Mouse (Mus musculus) kidney, postnatal 25 days (tissue): ENCODE measurements around the gene Lss.

ENCODE experiments used
- DNase-seq, 2 experiments: peaks; one replicate each; pipeline ENCODE4 v3.0.0; 2021; ENCODE audit warnings: mixed read lengths in 2 of 2

Gene Lss

DNA sequence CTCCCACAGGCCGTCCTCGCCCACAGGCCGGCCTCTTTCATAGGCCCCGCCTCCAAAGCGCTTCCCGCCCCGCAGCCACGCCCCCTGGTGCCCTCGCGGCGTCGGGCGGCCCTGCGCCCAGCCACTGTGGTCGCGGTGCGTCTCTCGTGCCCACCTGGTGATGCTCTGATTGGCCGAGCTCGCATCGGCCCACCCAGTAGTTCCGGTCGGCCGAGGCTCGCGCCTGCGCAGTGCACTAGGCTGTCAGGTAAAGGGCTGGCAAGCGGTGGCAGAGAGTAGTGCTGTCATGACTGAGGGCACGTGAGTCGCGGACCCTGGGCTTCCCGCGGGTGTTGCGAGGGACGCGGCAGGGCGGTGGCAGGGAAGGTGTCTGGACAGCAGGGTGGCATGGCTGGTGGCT, at the start of gene Lss:
Gene Lss, plus strand, starts transcription at position 214 of the 400 bp plus-strand sequence.
- DNase-seq: peak; percentile 96 to 99

DNA sequence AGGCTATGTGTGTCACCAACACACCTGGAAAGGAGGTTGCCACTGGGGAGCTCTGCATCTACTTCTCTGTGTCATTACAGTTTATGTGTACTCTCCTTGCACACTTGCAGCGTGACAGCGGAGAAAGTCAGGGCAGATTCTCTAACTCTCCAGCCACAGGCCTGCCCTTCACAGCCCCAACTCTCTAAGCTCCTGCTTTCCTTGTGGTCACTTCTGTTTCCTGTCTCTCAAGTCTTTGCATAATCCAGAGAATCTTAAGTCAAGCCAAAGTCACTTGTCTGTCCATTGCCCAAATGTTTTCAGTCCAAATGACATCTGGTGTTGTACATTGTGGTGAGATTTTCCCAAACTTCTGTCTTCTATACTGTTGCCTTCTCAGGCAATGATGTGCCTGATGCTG, 45.1 kb upstream of the Lss start:
- DNase-seq: peak in 1 of 2 experiments; percentile 9

DNA sequence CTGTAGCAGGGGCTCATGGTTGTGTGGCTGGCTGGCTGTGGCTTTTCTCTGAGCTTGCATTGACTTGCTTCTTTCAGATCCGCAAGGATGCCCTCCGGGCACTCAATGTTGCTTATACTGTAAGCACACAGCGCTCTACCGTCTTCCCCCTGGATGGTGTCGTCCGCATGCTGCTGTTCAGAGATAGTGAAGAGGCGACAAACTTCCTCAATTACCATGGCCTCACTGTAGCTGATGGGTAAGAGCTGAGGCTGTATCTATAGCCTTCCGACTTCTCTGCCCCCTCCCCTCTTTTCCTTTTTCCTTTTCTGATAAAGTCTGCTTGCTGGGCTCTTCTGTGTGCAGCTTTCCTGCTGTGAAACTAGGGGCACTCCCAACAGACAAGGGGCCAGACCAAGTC, 43.1 kb upstream of the Lss start:
- no peak for DNase-seq

DNA sequence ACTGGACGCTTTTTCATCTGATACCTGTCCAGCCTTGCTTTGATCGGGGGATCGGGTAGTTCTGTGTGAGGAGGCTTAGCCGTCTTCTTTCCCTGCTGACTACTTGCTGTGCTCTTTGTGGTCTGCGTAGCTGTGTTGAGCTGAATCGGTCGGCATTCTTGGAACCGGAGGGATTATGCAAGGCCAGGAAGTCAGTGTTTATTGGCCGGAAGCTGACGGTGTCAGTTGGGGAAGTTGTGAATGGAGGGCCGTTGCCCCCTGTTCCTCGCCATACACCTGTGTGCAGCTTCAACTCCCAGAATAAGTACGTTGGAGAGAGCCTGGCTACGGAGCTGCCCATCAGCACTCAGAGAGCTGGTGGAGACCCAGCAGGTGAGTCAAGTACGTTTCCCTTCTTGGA, 42.2 kb upstream of the Lss start:
- DNase-seq: no peak

DNA sequence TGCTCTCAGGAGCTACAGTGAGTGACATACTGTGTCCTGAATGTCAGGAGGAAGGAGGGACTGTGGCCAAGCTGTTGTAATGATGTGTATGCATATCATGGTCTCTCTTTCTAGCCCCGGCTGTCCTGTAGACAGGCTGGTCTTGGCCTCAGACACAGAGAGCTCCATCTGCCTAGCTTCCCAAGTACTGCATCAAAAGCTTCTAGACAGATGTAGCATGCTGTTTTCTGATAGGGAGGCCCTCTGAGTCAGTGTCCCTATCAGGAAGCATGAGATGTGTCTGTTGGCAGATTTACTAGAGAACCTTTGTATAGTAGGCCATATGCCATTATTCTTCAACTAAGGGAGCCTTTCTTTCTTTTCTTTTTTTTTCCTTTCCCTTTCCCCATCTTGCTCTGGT, 37.9 kb upstream of the Lss start:
- DNase-seq: no peak

DNA sequence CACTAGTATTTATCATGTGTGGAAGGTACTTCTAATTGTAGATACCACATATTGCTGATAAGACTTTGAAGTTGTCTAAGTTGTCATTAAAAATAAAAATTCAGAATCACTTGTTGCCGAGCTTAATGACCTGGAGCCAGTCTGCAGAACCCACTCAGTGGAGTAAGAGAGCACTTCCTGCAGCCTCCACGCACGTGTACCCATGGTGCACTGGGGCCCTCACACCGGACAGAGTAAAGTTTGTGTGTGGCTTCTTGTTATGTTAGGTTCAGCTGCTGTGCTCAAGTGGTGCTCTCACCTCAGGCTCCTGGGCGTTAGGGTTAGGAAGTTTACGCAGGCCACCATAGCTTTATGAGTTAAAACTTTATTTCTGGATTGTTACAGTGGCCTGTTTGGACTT, 35.9 kb upstream of the Lss start:
- DNase-seq: no peak

DNA sequence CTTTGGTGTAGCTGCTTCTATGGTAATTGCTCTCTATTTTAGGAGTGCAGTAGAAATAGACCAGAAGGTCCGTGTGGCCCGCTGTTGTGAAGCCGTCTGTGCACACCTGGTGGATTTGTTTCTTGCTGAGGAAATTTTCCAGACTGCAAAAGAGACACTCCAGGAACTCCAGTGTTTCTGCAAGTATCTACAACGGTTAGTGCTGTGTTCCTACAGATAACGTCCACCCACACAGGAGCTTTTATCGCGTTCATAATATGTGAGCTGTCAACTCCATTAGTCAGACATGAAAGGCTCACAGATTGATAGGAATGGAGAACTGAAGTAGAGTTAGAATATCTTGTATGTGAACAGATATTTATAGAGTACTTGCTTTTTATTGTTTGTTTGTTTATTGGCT, 35.0 kb upstream of the Lss start:
- no peak for DNase-seq

DNA sequence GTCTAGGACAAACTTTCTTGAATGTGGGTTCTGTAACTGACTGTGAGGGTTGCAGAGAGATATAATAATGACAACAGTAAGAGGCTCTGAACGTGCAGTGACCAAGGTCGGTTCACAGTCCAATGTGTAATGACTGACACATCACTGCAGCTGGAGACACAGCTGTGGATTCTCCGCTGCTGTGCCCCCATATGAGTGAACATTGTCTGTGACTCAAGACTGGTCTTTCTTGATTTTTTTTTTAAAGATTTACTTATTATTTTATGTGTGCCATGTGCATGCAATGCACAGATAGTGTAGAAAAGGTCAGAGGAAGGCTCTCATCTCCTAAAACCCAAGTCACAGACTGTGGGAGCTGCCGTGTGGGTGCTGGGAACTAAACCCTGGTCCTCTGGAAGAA, 33.9 kb upstream of the Lss start:
- no peak for DNase-seq

DNA sequence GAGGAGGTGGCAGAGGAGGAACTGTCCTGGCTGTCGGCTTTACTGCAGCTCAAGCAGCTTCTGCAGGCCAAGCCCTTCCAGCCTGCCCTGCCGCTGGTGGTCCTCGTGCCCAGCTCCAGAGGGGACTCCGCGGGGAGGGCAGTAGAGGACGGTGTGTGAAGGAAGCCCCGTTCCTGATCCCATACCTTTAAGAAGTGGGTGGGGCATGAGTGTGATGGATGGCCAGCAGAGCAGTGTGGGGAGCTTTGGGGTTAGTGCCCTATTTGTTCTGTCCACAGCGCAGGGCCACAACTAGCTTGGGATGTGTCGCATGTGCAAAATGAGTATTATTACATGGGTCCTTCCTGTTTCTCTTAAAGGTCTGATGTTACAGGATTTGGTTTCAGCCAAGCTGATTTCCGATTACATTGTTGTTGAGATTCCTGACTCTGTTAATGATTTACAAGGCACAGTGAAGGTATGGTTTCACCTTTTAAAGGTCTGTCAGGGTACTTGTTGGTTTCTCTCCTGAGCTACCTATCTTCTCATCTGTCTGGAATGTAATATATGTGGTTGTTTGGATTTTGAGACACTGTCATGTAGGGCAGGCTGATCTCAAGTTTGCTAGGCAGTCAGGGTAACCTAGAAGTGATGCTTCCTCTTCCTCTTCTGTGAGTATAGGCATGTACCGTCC, 27.0 kb upstream of the Lss start:
- no peak for DNase-seq

DNA sequence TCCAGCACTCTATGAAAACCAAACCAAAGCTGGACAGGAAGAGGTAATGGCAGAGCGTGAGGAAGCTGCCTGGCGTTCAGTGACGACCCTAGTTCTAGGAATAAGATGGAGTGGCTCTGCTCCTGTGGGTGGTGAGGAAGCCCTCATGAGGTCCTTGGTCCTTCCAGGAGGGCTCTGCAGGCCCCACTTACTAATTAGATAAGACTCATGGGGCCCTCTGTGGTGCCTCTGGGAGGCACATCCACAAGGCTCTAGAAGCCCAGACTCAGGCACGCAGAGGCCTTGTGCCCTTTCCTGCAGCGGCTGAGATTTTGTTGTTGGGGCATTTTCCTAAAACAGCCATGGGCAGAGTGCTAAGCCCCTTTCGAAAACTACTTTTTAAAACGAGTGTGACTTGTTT, 25.5 kb upstream of the Lss start:
- no peak for DNase-seq

DNA sequence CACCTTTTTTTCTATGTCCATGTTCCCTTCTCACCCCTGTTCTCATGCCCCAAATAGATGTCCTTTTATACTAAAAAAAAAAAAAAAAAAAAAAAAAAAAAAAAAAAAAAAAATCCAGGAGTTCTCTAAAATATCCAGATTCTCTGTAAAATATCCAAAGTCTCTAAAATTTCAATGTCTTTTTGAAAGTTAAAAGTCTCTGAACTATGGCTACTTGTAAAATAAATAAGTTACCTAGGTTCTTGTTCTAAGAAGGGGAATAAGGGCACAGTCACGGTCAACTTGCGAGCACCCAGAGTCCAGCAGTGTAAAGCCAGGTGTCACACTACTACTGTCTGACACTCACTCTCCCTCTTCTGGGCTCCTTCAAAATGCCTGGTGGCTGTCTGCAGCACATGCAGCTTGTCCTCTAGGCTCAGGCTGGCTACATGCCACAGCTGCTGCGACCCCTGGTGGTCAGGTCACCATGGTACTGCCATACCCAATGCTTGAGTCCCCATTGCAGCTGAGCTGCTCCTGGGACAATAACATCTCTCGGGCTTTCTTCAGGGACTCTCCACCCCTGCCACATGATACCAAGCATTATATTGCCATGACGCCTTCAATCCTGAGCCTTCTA, 18.3 kb upstream of the Lss start:
- peak; percentile 78 to 80 for DNase-seq

DNA sequence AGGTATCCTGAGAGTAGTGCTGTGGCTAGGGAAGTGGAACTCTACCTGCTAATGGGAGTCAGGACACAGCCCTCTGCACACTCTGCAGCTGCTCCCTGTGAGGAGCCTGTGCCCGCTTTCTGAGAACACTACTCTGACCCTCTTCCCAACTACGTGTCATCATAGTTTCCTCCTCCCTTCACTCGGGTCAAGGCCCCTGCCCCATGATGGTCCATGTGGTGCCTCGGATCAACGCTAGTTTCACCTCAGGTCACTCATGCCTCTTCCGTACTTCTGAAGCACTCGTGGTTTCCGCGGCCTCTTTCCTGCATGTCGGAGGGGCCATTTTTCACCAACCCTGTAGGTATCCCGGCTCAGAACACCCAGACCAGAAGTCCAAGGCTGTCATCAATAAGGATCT, 466 bp upstream of the Lss start:
- no peak for DNase-seq

DNA sequence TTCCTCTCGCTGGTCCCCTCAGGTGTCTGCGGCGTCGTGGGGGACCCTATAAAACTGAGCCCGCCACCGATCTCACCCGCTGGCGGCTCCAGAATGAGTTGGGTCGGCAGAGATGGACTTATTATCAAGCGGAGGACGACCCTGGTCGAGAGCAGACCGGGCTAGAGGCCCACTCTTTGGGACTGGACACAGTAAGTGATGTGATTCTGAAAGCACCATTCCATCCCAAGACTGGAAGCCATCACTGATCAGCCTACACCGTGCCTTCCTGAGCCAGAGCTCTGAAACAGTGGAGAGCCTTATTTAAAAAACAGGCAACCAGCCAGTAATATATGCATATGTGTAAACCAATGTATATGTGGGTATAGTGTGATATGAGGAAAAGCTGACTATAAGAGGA, 440 bp downstream of the Lss start:
- DNase-seq: no peak

DNA sequence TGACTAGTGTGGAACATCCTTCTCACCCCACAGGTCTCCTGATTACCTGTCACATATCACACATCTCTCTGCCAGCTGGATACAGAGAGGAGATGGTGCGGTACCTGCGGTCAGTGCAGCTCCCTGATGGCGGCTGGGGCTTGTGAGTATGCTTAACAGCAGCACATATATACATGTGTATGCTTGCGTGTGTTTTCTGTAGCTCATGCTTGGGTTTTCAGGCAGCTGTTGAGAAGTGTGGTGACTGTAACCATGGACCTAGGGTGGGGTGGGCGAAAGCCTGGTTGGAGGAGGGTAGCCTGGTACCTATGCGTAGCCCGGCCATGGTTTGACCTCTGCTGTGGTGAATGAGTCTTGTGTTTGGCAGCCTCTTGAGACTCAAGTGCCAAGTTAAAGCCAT, 4.1 kb downstream of the Lss start:
- DNase-seq: no peak

DNA sequence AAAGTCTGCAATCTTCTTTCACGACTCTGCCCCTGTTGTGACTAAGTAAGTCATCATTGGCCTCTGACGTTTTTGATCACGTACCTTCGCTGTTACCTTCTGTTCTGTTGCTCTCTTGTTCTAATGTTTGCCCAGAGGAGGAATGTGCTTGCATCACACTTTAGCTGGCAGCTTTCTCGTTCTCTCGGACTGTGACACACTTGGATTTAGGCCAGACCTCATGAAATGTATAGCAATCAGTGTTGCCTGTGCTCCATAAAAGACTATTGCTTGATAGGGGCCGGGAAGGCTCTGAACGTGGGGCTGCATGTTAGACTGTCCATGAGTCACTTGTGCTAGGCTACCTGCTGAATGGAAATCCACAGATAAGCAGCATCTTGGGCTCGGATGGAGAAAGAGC, 6.2 kb downstream of the Lss start:
- DNase-seq: no peak

DNA sequence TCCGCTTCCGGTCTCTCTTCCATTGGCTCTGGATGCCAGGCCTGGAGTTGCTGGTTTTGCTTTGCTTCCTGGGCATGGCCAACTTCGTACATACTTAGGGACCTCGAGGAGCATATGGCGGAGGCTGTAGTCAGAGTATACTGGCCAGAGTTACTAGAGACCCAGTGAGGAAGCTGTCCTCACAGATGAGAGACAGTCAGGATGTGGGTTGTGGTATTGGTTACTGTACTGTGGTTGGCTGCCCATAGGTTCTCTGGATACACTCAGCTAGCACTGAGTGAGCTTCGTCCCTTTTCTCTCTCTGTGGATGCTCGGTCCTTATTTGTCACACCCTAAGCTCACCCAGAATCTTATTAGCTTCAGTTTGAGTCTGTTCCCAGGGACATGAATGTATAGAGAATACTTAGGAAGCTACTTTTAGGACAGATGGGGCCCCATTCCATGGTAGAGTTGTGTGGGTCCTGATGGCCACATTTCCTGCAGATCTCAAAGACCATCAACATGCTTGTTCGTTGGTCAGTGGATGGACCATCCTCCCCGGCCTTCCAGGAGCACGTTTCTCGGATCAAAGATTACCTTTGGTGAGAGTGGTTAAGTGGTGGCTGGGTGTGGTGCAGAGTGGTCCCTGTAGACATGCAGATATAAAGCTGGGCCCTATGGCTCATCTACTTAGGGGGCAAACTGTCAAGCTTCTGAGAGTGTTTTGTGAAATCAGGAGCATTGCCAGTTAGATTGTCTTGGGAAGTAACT, 10.1 kb downstream of the Lss start:
- DNase-seq: no peak

DNA sequence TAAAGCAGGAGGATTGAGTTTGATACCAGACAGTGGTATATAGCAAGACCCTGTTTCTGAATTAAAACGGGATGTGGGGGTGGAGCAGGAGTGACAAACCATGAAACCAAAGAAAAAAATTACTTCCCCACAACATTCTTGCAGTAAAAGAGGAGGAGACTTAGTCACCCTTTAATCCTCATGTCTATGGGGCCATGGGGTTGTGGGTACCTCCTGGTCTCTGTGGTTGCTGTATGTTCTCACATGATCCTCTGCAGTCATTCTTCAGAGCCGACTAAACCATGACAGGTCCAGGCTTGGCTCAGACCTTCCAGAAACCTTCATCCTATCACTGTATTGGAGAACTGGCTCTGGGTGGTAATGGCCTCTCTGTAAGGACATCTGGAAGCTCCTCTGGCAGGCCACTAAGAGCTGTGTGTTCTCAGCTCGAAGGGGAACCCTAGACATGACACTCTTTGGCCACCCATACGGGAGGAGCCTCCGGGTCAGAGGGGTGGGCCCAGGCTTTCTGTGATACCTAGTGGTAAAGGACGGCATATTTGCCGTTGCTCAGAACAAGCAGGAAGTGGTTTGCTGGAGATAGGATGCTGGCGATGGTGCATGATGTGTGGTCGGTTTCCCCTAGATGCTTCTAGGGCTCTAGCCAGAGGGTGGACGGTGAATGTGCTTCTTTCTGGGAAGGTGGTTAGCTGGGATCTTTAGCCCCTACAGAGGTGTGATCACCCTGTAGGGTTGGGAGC, 11.4 kb downstream of the Lss start:
- DNase-seq: no peak

DNA sequence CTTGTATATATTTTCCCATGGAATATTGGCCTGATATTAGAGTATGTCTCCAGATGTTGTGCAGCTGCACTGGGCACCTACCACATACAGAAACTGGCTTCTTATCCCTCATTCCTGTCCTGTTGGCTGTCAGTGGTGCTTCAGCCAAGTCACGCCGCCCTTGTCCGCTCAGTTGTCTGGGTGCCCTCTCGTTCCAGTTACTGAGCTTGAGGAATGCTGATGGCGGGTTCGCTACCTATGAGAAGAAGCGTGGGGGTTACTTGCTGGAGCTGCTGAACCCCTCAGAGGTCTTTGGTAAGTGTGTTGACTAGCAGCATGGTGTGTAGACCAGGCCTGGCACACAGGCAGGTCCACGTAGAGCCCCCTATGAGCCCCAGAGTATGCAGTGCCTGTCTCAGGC, 15.2 kb downstream of the Lss start:
- peak in 1 of 2 experiments; percentile 29 for DNase-seq

DNA sequence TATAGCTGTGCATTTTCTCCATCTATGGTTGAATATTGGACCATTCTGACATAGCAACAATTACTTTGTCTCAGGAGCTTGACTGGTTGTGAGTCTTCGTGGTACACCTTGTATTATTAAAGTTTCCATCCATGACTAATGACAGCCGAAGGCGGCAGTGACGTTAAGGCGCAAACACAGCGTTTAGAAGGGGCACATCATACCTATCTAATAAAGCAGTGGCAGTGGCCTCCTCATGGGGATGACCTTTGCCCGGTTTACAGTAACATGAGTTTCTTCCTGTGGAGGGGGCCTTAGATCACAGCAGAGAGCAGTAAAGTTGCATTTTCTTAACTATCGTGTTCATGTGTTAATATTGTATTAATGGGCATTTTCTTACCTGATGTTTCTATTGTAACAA, 16.8 kb downstream of the Lss start:
- no peak for DNase-seq

DNA sequence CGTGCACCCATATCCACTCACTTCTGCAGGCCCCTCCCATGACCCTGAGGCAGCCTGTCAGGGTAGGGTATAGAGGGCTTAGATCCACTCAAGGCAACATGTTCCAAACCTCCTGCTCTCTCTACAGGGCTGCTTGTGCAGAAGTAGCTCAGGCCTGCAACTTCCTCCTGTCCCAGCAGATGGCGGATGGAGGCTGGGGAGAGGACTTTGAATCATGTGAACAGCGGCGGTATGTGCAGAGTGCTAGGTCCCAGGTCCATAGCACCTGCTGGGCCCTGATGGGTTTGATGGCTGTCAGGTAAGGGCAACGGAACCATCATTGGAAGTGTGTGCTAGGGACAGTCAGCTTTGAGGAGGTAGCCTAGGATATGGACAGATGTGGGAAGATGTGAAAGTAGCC, 19.1 kb downstream of the Lss start:
- no peak for DNase-seq

DNA sequence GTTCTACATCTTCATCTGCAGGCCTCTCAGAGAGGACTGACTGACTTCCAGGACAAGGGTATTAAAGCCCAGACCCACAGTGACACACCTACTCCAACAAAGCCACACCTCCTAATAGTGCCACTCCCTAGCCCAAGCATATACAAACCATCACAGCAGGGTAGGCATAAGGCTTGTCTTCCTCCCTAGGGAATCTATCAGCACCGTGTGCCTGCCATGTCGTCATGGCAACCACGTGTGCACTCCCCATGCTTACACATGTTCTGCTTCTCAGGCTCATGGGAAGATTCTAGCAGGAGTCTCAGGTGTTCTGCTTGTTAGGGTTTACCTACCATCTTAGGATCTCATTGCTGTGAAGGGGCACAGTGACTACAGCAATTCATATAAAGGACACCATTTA, 20.2 kb downstream of the Lss start:
- DNase-seq: no peak

DNA sequence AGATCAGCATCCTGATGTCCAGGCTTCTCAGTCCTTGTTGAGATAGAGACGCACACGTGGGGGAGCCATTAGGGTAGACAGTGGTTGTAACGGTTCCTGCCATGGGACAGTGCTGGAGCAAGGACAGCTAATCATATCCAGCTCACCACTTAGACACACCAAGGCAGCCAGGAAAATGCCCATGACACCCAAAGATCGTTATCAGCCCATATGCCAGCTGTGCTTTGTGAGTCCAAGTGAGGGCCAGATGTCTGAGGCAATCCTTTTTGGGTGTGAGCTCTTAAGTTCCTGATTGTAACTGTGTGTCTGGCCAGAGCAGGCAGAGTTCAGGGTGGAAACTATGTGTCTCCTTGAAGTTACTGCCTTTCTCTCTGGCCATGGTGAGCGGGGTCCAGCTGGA, 22.7 kb downstream of the Lss start:
- no peak for DNase-seq

DNA sequence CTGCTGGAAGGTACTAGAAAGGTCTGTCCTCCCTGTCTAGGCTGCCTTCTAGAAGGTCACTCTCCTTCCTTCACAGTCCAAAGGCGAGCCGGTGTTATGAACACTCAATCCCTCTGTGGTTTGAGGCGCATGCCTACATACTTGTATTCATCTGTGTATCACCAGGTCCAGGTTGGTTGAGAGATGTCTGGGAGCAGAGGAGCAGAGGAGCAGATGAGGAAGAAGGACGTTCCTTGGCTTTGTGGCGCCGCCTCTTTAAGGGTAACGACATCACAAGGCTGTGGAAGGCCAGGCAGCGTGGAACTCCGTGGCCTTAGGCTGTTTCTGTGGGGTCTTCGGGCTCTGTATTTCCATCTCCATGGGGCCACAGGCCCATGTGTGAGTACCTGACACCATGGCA, 30.6 kb downstream of the Lss start, which contains the start of gene Spatc1l:
Gene Spatc1l, plus strand, starts transcription at position 301 of the 400 bp plus-strand sequence.
- no peak for DNase-seq
